Mouse (Mus musculus) CD4-positive helper T cell, adult 2 months (primary cell): ENCODE measurements around the gene Mylk.
A peak's percentile ranks its signal among the peaks of the same experiment; 100 is the strongest.

Experiments
- DNase-seq: peaks from one replicate; pipeline ENCODE4 v3.0.0-alpha.2; 2012; ENCODE audit warnings: low read depth, missing footprints, low spot score

The Mylk gene

DNA sequence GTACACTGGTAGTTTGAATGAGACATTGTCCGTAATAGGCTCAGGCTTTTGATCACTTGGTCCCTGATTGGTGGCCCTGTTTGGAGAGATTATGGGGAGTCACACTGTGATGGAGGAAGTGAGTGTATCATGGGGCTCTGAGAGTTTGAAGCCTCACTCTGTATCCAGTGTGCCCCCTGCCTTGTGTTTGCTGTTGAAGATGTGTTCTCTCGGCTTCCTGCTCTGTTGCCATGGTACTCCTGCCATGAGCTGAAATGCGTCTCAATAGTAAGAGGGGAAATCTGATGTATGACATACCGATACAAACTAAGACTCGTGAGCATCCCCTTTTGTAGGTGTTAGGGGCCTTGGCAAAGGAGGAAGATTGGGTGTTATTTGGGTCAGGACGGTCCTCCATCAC, 99.8 kb downstream of the Mylk start:
- no peak for DNase-seq

DNA sequence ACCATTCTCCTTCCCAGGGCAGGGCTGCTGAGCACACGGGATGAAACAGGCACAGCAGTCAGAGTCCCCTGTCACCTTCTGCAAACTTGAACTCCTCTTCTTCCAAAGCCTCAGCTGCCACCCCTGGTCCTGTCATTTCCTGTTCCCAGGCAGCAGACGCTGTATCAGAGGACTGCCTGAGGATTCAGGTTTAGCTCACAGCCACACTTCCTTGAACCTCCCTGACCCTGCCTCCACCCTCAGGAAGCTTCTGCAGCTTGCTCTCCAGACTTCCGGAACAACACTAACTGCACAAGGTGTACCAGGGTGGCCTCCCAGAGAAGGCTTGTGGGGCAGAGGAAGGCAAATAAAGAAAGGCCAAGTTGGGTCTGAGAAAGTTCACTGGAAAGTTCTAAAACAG, 102.6 kb downstream of the Mylk start:
- DNase-seq = no peak

DNA sequence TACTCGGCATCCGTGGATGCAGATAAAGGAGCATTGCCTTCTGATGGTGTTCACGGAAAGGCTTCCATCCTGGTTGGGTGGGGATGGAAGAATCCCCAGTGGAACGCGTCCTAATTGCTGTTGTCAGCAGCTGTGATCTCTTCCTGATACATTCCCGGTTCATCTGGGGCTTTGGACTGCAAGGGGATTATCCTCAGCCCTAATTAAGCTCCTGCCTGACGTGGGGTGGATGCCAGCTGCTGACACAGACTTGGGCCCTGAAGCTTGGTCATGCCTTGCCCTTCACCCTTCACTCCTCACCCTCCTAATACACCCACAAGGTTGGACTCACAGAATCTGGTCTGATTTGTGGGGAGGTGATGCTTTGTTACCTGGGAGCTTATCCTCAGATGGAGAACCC, 109.1 kb downstream of the Mylk start:
- DNase-seq = no peak

DNA sequence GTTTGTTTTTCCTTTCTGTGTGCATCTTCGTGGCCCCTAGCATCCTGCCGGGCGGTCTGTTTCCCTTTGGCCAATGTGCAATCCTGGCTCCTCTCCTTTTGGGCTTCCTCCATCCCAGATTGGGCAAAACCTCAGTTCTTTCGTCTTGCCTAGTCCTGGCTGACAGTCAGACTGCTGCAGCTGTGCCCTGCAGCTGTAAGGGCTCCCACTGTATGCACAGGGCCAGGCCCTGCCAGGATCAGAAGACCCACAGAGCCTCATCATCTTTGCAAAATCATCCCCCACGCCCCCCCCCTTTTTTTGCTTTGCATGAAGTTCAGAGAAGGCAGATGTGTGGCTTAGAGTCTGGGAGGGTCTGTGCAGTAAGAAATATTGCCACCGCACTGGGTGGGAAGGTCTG, 110.1 kb downstream of the Mylk start:
- no peak for DNase-seq

DNA sequence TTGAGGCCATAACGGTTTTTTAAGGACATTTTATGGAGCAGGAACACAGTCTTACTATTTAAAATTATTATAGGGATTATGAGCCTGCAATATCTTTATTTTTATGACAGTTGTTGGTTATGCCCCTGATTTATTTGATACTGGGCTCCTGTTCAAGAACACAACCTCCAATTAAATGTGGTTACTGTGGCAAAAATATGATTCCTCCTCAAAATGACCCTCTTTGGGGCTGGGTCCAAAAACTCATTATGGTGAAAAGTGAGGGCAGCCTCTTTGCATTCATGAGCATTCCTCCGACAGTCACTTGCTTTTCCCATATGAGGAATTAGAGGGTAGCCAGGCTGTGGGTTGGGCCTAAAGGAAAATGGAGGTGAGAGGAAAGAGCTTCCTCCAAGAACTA, 110.7 kb downstream of the Mylk start:
- no peak for DNase-seq

DNA sequence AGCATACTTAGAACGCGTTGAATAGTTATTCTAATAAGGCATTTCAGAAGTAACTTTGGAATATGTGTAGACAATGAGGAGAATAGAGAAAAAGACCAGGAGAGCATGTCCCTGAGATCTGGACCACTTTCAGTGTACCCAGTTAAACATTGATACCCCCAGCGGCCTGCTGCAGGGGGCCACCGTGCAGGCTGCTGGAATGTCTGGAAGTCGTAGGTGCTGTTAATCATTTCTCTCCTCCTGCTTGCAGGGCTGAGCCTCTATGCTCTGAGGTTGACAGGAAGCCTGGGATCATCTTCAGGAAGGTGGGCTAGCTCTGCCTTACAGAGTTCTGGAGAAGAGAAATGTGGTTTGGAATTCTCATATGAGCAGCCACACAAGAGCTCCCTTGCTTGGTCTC, 112.6 kb downstream of the Mylk start:
- DNase-seq = no peak

DNA sequence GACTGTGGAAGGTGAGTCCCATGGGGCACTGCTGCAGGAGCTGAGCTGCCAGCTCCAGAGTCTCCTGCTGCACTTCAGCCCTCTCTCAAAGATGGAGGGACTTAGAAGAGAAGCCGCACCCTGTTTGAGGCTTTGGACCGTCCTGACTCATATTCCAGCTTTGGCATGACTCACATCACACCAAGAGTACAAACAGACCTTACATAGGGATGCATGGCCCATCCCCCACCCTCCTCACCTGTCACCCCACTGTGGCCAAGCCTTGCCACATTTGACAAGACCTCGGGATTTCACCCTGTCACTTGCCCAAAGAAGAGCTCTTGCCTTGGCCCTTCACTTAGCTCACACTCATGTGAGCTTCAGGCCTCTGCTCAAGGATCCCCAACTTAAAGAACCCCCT, 115.8 kb downstream of the Mylk start:
- DNase-seq = no peak

DNA sequence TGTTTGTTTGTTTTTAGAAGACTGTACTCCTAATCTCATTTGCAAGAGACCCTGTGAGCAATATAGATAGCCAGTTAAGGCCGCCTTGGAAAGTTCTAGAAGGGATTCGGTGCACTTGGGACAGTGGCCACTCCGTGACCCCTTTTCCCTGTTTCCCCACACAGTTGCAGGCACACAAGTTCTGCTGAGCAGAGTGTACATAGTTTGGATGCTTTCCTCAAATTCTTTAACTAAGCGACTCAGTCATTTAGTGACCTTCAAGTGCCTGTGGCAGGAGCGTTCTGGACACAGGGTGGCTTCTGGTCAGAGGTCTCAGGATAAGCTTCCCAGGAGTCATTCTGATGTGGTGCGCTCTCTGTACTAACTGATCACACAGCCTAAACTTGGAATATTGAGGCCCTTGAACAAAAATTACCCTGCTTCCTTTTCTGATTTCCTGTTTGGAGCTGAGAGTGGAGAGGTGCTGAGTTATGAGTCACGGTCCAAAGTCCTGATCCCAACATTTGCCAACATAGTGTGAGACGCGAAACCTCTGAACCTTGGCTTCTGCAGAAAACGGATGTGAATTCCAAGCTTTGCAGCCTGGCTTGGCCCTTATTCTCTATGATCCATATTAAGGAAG, 116.8 kb downstream of the Mylk start:
- no peak for DNase-seq

DNA sequence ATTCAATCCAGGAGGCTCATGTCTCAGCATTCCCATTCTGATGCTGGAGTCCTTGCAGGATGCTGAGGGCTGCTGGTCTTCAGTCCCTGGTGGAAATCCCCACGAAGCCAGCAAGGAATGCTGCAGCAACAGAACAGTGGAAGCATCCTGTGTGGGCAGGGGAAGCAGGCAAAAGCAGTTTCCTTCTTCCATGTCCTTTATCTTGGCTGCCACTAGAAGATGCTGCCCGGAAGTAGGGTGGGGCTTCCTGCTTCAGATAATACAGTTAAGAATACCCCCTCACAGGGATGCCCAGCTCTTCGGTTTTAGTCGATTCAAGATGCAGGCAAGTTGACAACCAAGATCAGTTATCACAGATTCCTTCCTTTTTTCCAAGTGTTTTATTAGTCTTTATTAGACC, 120.4 kb downstream of the Mylk start:
- DNase-seq = no peak

DNA sequence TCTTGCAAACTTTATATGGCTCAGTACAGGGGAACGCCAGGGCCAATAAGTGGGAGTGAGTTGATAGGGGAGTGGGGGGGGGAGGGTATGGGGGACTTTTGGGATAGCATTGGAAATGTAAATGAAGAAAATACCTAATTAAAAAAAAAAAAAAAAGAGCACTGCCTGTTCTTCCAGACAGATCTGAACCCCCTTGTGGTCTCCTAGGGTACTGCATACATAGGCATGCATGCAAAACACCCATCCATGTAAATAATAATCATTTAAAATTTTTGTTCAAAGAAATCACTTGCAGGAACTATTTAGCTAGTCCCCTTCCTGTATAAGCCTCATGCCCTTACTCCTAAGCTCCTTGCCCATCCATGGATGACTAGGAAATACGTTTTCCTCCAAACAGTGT, 122.2 kb downstream of the Mylk start:
- DNase-seq = peak; percentile 13

DNA sequence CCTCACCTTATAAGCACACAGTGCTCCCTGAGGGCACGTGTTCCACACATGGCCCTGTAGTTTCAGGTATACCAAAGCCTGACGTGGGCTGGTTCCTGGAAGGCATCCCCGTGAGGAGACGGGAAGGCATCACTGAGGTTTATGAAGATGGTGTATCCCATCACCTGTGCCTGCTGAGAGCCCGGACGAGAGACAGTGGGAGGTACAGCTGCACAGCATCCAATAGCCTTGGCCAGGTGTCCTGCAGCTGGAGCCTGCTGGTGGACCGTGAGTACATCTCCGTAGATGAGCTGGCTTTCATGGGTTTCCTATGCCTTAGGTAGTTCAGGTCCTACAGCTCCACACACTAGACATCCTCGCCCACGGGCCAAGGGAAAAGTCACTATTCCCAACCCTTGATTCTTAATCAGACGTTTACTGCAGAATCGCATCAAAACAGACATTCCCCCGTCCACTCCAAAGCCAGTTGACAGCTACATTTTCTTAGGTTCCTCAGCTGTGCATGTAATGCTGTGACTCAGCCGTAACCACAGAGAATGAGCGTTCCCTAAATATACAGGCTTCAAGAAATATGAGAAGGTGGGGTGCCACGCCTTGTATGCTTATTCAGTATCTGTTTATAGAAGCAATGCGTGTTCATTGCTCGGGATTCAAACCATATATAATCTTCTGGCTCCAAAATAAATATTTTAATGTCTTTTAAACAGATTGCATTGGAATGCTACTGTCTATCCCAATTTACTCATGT, 135.2 kb downstream of the Mylk start:
- DNase-seq = no peak

DNA sequence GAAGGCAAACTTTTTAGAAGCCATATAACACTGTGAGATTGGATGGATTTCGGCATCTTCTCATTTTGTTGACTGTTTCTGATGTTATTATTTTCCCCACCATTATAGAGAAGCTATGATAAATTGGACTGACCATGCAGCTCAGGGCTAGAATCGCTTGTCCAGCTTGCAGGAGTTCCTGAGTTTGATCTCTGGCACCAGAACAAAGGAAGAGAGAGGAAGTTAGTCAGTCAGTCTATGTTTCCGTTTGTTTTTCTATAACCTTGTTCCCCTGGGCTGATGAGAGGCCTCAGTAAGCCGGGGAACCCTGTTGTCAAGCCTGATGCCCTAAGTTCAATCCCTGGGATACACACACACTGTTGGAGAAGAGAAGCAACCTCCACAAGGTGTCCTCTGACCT, 135.8 kb downstream of the Mylk start:
- no peak for DNase-seq

DNA sequence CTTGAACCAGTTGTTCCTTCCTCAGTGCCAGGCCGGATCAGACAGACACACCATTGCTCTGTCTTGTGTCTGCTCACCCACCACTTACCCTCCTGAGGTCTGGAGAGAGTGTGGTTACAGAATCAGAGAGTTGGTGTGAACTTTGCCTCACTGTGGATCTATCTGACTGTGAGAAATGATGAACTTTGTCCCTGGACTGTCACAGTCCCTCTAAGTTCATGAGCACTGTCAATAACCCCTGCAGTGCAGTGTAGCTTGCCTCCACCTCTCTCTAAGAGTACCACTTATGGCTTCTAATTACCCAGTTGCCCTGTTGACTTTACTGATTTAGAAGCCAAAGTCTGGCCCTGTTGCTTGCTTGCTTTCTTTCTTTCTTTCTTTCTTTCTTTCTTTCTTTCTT, 142.0 kb downstream of the Mylk start:
- no peak for DNase-seq

DNA sequence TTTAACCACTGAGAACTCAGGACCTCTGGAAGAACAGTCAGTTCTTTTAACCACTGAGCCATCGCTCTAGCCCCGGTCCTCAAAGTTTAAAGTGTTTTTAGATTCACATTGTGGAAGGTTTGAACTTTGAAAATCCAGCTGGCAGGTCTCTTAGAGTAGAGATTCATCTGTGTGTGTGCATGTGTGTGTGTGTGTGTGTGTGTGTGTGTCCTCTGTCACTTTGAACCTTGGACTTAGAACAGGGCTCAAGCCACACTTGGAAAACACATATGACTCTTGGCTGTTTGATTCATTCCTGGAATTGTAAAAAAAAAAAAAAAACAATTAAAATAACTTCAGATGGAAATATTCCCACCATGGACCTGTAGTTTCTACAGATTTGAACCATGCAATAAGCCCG, 149.0 kb downstream of the Mylk start:
- no peak for DNase-seq

DNA sequence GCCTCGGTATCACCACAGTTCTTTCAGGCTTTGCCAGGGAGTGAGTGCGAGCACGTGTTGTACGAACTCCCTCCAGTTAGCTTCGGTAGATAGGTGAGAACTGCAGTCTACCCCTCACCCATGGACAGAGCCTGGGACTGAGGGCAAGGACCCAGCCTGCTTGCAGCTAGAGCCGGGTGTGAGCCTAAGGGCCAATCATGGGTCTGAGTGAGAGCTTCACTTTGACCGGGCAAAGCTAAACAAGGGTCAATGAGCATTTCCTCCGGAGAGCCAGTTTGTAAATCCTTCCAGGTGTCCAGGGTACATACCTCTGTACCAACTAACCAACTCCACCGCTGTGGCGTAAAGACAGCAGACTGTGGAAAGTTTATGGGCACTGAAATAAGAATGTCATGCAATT, 150.9 kb downstream of the Mylk start:
- DNase-seq = no peak

DNA sequence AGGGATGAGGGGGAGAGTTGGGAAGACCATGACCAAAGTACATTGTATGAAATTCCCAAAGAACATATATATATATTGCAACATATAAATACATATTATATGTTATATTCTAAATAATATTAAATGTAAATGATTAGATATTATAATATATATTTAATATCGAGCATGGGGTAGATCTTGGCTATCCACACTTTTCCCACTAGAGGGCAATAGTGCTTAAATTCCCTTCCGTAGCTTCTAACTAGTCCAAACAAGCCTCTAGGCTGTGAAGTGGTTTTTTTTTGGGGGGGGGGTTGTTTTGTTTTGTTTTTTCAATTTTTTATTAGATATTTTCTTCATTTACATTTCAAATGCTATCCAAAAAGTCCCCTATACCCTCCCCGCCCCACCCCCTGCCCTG, 152.0 kb downstream of the Mylk start:
- no peak for DNase-seq

DNA sequence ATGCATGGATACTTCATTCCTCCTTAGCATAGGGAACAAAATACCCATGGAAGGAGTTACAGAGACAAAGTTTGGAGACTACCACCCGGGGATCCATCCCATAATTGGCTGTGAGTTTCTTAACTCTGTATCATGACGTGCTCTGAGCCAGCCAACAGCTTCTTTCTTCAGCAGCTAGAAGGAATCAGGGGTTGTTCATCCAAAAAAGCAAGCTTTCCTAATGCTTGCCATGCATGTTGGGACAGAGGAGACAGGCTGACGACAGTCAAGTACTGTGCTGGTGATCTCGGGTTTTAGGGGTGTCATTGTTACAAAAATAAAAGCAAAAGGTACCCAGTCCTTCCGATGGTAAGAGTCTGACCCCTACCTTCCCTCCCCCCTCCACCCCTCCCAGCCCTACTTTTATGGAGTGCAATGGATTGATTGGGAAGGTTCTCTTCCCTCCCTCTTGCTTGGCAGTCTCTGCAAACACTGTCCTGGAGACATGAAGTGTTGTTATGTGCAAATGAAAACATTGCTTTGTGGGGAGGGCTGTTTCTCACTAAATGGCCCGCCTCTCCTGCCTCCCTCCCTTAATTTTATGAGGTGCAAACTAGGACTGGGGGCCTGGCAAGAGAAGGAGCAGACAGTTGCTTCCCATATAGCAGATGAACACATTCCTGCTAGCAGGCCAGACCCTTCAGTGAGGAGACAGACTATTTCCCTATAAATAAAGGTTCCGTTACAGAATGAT, 153.2 kb downstream of the Mylk start:
- no peak for DNase-seq

DNA sequence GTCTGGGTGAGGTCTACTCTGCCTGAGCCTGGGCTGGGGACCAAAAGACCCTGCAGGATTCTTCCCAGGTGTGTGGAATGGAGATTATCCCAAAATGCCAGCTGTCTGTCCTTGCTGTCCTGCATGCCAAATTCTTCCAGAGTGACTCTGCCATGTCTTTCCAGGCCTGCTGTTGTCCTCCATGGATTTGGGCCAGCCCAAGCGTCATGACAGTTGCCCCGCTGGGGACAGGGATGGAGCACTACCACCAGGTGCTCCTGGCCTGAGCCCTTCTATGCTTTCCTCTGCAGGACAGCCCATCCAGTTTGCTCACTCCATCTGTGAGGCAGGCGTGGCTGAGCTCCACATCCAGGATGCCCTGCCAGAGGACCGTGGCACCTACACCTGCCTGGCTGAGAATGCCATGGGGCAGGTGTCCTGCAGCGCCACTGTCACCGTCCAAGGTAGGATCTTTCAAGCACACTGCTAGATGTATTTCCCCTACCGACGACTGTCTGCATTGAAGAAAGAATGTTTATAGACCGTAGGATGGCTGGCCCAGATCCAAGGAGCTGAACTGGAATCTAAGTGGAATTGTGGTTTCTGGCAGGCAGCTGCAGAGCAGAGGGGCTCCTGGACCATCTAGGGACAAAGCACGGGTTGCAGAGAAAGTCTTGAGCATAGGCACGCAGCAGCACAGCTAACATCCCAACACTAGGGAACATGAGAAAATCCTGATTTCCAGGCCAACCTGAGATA, 154.2 kb downstream of the Mylk start:
- DNase-seq = no peak

DNA sequence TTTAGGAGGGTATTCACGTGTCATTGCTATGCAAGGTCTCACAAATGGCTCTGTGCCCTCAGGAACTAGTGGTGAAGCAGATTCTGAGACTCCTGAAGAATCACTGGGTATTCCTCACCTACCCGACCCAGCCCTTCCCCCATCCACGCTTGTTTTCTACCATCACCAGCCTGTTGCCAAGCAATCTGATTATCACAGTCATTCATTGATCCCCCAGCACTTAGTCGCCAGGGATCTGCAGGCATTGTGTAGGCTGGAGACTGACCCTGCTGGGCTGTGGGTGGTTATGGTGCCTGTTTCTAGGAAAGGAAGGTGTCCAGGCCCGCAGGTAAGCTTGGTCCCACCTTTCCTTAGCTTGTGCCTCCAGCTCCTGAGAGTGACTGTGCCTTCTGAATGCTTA, 155.0 kb downstream of the Mylk start:
- DNase-seq = no peak

DNA sequence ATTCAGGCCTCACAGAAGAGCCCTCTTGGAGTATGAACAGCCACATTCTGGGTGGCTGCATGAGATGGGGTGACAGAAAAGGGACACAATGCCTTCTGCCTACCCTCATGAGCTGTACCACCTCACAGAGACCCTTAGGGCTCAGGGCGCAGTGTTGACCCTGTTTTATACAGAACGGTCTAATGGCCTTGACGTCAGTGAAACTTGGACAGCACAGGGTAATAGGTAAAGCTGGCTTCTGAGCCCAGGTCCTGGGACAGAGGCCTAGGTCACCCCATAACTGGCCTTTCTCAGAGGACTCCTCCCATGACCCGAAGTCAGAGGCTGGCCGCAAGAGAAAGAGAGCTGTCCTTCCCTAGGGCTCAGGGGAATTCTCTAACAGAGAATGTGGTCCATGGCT, 155.5 kb downstream of the Mylk start:
- no peak for DNase-seq

DNA sequence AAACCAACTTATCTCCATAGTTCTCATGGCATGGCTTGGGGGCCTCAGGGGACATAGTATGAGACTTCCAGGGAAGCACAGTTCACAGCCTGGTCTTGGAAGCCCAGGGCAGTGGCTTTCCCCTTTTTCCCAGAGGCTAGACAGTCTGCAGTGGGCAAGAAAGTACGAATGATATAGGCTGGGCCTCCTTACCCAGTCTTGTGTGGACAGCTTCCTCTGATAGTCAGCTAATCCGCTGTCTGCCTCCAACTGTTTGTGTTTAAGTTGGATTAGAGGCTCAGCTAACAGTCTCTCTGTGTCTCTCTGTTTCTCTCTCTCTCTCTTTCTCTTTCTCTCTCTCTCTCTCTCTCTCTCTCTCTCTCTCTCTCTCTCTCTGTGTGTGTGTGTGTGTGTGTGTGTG, 156.0 kb downstream of the Mylk start:
- DNase-seq = no peak

DNA sequence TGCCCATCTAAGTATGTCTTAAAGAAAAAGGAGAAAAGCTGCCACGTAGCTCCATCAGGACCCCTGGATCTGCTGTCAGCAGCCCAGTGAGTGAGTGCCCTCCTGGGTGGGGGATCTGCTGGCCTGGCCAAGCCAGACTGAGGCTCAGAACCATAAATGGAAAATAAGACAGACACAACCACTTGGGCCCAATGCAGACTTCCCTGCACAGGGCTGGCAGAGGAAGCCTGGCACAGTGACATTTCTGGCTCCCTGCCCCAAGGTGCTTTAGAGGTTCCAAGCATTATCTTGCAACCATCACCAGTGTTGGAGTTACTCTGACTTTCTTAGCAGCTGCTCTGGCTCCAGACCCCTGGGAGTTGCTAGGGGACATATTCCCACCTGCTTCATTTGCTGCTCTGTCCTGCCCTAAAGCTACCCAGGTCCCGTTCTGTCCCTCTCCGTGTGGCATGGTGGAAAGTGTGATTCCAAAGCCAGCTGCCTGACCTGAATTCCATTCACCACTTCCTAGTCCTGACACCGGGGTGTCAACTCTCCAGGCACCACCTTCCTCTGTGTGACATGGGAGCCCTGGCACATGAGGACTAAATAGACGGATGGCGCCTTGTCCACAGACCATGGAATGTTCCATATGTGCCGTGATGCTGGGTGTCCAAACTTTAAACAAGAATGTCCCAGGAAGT, 156.7 kb downstream of the Mylk start:
- no peak for DNase-seq
